Mouse (Mus musculus) megakaryocyte, embryonic 14.5 days (primary cell): ENCODE measurements around the gene Tipin.

Source experiments
- FLI1 ChIP-seq: IDR thresholded peaks from 2 replicates; pipeline ENCODE4 v1.6.1; 2012; ENCODE audit warnings: low read length, inconsistent platforms, mixed read lengths
- GATA1 ChIP-seq: IDR thresholded peaks from 3 replicates; pipeline ENCODE4 v1.6.1; 2012; ENCODE audit warnings: mixed read lengths, low read length, inconsistent platforms, borderline replicate concordance

- TF ChIP-seq GATA1 (no peak), FLI1 (no peak)
Measured at GRCm38 (mm10) chr9:64232257-64232957, 49.0 kb upstream of the Tipin start.
